Mouse (Mus musculus) frontal cortex, postnatal 25 days (tissue): ENCODE results near the gene Sycn.
"Not testable (repeated sequence)": the region's sequence is repeated elsewhere in the genome, so short reads cannot be mapped to it uniquely, and the experiment has no call there.

ENCODE experiments used
- DNase-seq, 2 experiments: peaks; one replicate each; pipeline ENCODE4 v3.0.0; 2022; ENCODE audit warnings: low spot score in 2 of 2

Gene Sycn

DNA sequence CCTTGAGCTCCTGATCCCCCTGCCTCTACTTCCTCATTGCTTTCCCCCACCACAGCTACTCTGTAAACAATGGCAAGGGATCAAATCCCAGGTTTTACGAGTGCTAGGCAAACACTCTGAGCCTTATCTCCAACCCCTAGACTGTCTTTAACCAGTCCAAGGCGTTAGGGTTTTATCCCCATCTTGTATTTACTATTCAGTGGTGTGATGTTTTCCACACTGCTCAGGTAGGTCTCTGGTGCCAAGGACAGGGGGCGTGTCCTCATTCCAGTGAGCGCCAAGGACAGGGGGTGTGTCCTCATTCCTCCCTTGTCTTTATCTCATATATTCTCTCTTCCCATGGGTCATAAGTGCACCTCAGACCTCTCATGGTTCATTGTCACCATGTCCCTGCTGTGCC lies at the start of gene Sycn:
Sycn (plus strand) TSS at position 360 of the 400 bp plus-strand sequence.
- DNase-seq, result no peak

DNA sequence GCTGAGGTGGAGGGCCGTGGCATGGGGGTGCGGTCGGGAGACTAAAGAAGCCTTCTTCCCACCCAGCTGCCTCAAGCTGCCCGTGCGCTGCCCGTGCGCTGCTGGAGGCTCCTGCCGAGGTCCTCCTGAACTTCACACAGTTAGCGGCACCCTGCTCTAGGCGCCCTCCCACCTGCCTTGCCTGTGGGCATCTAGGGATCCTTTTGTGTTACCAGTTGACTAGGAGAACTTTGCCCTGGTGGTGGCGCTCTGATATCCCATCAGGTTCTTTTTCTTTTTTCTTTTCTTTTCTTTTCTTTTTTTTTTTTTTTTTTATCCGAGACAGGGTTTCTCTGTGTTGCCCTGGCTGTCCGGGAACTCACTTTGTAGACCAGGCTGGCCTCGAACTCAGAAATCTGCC lies 49.8 kb upstream of the Sycn start:
- no peak for DNase-seq

DNA sequence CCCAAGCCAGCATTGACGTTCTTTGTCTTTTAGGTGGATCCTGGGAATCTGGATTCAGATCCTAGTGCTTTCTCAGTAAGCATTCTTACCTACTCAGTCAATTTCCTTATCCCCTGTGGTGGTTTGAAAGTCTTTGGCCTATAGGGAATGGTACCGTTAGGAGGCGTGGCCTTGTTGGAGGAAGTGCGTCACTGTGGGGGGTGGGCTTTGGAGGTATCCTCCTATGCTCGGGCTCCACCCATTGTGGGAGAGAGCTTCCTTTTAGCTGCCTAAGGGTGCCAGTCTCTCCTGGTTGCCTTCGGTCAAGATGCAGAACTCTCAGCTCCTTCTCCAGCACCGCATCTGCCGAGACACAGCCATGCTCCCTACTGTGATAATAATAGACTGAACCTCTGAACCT lies 48.4 kb upstream of the Sycn start:
- DNase-seq, result no peak

DNA sequence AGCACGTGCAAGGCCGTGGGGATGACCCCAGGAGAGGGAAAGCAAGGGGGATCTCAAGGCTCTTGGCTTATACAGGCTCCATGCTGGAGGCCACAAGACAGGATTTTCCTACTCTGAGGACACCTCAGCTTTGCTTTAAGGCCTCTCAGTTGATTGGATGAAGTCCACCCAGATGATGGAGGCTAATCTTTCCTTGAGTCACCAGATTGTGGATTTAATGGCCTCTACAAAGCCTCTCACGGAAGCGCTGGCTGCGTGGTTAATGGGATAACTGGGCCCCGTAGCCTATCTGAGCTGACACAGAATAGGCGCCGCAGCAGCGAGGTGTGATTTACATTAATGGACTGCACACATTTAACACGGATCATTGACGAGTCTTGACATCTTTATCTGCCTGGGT lies 45.3 kb upstream of the Sycn start:
- no peak for DNase-seq

DNA sequence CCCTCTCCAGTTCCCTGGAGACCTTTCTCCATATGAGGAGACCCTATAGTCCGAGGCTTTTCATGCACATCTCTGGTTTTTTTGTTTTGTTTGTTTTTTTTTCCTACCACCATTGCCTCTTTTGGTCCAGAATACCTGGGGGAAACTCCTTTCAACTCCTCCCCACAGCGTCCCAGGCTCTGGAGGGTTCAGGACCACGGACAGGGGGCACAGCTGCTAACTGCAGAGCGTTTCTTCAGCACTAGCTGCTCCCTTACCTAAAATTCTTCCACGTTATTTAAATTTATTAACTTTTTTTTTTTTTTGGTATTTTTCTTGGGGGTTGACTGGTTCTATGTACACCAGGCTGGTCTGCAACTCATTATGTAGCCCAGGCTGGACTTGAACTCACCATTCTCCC lies 35.1 kb upstream of the Sycn start:
- DNase-seq, result no peak

DNA sequence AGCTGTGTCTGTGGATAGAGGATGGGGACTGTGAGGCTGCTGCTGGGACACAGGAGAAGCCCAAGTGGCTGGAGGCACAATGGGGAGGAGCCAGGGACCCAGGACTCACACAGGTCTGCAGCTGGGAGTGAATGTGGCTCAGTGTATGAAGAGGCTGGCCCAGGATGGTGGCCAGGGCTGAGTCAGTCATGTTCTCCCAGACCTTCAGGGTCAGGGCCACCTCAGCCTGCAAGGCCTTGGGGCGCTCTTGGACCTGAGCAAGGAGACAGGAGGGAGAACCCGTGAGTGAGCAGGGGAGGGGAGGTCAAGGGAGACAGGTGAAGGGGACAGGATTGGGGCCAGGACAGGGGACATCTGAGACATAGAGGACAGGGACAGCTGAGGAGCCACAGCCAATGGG lies 31.6 kb upstream of the Sycn start:
- DNase-seq, result not testable (repeated sequence)

DNA sequence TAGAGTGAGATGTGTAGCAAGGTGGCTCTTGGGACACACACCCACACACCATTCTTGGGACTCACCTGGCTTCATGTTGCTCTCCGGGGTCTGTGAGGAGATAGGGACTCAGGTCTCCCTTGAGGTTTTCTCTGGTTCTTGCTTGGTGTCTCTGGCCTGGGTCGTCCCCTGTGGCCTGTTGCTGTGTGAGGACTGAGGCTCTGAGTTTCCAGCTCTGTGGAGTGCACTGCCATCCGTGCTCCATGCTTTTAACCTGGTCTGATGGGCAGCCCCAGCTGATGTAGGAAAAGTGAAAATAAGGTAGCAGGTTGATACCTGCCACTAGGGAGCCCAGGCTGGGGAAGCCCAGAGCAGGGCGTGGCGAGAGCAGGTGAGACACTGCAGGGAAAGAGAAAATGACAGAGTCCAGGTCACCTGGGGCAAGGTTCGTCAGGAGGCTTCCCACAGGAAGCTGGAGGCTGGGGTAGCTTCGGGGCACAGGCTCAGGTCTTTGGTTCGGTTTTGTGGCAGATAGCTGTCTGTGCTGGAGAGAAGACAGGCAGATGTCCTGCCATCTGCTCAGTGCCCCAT lies 30.2 kb upstream of the Sycn start, which contains the start of gene Ifnl2:
Ifnl2 (minus strand) TSS at position 51 of the 570 bp plus-strand sequence.
- not testable (repeated sequence) for DNase-seq

DNA sequence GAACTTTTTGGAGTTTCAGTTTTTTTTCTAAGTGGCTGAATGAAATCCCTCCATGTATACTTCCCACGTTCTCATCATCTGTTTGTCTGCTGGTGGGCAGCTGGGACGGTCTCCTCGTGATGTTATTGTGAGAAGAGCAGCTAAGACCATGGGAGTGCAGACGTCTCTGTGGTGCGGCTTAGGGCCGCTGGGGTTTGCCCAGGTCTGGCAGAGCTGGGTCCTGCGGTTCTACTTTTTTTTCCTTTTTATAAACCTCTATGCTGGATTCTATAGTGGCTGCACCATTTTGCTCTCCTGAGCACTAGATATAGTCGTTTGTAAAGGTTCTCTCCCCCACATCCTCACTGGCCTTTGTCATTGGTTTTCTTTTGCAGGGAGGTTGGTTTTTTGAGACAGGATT lies 29.2 kb upstream of the Sycn start:
- DNase-seq, result no peak

DNA sequence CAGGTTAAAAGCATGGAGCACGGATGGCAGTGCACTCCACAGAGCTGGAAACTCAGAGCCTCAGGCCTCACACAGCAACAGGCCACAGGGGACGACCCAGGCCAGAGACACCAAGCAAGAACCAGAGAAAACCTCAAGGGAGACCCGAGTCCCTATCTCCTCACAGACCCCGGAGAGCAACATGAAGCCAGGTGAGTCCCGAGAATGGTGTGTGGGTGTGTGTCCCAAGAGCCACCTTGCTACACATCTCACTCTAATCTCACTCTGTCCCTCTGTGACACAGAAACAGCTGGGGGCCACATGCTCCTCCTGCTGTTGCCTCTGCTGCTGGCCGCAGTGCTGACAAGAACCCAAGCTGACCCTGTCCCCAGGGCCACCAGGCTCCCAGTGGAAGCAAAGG lies 18.1 kb upstream of the Sycn start, which contains the start of gene Ifnl3:
Ifnl3 (plus strand) TSS at position 301 of the 400 bp plus-strand sequence.
- not testable (repeated sequence) for DNase-seq

DNA sequence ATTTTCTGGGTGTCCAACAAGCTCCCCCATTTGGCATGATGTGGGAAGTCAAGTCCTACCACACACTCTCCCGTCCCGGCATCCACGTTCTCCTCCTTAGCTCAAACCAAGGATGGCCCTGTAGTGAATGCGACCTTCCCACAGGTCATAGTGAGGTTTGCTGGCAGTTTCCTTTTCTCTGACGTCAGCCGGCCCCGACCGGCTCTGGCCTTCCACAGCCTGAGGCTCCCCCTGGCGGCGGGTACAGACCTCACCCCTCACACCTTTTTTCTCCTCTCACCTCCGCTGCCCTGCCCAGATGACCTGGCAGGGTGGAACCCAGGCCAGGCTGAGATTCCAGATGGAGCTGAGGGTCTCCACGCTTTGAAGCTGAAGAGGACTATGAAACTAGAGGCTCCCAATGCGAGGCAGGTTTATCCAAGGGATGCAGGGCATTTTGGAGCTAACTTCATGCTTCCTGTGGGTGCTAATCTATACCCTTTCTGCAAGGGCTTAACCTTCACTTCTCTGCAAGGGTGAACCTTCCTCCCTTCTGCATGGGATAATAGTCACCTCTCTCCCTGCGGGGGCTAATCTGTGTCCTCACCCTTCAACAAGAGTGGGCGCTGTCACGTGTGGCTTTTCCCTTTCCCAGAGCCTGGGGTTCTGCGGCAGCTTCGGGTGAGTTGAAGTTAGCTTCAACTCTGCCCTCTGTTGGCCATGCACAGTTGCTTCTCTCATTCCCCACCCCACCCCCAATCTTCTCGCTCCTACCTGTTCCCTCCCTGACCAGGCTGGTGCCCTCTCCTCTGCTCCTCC lies 12.6 kb upstream of the Sycn start:
- peak; percentile 28 to 53 for DNase-seq

DNA sequence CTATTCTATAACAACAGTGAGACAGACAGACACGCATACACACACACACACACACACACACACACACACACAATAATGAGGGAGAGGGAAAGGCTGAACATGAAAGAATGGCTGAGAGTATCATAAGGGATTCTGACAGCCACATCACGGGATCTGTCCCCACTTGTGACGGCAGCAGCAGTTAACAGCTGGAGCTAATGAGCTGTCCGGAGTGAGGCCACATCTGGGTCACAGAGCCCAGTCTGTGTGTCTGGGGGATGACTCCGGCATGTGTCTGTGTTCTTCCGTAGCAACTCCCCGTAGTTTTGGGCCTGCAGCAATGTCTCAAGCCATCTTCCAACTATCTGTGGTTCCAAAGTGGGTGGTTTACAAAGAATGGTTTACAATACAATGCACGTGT lies 8.7 kb upstream of the Sycn start:
- no peak for DNase-seq

DNA sequence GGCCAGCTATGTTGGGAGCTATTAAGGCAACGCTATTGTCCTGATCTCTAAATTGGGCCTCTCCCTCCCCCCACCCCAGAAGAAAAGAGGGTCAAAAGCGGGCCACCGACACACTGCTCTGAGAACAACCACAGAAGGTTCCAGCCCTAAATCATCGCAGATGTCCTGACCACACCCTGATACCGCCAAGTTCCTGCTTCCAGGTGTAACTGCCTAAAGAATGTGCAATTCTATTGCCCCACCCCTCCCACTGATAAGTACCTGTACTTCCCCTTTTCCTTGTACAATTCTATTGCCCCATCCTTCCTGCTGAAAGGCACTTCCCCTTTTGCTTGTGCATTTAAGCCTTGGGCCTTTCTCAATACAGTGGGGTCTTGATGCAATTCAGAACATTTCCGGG lies 1.8 kb upstream of the Sycn start:
- DNase-seq, result not testable (repeated sequence)

DNA sequence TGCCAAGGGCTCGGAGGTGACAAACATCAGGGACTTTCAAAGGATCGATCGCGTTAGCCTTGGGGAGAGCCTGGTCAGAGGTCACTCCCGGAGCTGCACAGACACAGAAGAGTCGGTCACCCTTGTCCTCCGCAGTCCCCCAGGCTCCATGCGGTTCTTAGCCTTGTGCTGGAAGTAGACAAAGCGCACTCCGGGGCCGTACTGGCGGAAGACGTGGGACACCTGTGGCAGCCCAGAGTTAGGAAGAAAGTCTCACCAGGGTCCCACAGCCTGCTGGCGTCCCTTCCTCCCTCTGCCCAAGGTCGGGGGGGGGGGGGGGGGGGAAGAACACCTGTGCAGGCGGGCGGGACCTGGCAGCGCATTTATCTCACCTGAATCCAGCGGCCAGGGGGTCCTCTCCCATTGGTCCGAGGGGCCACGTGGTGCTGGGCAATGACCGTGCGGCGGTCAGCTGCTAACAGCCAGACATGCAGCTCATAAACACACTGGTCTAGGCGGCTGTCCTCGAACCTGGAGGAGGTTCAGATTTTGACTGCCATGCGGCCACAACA lies 3.4 kb downstream of the Sycn start:
- no peak for DNase-seq

DNA sequence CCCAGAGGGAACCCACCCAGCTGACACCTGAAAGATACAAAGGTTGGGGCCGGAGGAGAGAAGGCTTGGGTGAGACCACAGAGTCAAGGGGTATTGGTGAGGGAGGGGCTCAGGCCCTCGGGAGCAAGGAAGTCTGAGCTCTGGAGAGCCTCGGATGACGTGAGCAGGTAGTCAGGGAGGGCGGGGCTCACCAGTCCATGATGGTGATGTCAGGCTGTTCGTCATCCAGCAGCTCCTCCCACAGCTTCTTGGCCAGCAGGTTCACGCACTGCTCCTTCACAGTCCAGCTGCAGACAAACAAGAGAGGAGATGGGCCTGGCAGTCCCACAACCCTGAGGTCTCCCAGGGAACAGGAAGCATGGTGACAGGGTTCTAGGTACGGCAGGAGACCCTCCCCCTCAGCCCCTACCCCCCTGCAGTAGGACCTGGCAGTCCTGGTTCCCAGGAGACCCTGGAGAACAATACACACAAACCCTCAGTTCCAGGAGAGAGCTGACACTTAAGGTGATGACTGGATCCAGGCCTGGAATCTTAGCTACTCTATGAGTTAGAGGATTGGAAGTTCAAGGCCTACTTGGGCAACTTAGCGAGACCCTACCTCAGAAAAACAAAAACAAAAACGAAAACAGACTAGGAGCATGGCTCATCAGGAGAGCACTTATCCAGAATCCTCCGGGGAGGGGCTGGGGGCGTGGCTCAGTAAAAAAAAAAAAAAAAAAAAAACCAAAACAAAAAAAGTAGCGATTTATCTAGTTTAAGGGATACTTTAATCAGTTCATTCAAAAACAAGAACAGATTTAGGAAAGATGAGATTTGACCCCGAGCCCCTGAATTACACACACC lies 4.6 kb downstream of the Sycn start:
- DNase-seq, result no peak

DNA sequence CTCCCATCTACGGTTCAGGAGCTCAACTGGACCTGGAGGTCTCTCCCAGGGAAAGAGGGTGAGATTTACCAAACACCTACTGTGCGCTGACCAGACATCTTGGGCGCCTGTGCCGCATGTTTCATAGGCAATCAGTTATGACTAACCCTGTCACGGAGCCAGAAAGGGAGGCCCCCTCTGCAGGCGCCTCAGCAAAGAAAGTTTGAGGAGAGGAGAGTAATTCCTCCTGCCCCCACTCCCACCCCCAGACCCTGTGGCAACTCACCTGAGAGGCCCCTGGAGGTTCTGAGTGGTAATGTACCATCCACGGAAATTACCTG lies 5.2 kb downstream of the Sycn start:
- no peak for DNase-seq

DNA sequence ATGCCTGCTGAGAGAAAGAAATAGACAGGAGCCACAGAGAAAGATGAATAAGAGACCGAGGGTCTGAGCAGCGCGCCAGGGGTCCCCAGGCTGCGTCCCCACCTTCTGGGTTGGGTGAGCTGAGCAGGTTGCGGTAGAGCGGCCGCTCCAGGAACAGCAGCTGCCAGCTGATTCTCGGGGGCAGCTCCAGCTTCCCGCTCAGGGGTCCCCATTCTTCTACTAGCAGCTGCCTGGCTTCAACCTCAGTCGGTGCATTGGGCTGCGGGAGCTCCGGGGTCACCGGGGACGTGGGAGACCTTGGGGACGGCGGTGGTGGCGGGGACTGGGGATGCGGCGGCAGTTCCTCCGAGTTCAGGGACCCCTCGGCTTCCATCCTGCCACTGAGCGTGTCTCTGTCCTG lies 6.0 kb downstream of the Sycn start:
- DNase-seq, result no peak

DNA sequence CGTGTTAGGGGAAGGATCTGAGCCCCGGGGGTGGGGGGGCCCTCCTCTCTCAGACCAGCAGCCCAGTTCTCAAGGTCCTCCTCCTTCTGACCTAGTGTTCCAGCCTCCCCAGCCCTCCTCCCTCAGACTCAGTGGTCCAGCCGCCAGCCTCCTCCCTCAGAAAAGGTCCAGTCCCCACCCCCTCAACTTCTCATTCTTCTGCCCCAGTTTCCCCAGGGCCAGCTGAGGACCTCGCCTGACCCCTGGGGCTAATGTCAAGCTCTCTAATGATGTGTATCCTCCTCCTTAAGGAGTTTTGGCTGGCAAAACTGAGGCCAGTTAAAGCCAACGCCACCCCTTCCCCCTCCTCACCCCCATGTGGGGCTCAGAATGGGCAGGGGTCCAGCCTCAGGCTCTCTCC lies 6.5 kb downstream of the Sycn start, which contains the start of gene Nccrp1:
Nccrp1 (minus strand) TSS at position 101 of the 400 bp plus-strand sequence.
- DNase-seq, result no peak

DNA sequence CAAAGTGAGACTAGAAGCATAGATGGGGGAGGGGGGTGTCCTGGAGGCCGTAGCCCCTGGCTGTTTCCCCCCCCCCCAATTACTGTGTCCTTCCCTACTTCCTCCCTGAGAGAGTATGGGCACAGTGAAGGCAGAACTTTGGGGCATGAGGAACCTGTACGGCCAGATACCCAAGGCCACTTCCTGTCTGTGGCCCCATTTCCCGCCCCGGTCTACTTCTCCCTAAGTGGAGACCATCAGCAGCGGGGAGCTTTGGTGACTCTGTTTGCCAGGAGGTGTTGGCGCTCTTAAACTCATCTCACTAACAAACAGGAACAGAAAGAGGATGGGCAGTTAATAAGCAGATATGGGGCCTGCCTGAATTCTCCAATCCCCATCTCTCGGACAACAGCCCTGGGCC lies 6.9 kb downstream of the Sycn start:
- no peak for DNase-seq

DNA sequence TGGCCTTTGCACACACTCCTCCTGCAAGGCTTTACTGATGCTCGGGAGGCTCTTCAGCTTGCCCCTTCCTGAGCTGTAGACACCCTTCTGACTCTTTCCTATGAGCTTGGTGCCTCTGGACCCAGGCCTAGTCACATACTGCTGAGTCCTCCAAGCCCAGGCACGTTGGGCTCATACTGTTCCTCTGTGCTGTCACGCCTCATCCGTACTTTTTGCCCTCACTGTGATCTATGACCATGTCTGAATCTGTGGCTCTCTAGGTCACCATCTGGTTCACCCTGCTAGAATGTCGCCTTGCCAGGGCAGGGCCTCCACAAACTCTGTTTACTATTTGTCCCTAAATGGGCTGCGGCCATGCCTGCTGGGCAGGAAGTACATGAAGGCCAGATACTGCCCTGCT lies 12.4 kb downstream of the Sycn start:
- DNase-seq, result no peak

DNA sequence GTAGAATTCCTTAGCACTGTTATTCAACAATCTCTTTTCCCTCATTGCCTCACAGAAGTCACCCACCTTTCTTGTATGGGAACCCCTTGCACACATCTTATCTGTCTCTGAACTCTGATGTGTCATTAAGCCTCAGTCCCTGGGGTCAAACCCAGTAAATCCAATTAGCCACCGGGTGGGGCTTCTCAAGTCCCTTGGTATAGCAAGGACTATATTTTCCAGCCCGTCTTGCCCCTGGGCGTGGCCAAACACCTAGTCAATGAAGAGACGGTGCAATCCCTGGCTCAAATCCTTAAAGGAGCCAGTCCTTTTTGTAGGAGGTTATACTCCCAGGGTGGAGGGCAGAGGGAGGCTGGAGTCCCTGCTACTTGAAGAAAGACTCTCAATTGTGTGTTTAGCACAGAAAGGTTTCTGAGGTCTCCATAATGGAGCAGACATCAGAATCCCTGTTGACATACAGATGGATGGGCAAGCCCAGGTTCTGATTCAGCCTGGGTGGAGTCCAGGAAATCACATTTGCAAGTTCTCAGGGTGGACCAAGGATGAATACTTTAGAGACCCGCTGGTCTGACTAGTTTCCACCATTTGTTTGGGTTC lies 15.4 kb downstream of the Sycn start:
- no peak for DNase-seq

DNA sequence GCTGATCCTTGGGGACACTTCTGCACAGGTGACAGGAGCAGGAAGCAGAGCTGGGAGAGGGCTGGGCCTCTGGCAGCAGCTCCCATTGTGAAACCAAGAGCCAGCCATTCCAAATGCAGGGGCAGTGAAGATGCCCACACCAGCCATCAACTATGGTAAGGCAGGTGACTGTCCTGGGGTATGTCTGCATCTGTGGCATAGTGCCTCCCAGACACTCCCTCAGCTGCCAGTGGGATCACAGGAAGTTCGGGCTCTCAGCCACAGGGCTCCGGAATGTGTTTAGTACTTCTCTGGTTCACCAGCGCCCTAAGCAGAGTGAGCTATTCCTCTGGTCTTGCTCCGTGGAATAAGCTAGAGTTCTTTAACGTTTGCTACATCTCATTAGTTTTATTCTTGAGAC lies 16.4 kb downstream of the Sycn start:
- DNase-seq, result no peak

DNA sequence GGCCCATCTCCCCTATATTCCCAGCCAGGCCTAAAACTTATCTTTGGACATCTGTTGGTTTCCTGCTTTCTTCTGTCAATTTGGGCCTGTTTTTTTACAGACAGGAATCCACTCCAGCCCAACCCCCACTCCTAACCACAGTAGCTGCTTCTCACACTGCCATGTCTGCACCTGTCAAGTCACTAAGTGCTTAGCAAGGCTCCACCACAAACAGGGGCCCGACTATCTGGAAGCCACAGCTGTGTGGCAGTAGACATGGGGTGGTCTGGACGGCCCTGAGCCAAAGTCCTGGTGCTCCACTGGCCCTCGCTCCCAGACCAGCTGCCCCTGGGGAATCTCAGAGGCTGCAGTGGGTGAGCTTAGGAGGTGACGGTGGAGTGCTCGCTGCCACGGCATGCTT lies 17.0 kb downstream of the Sycn start:
- no peak for DNase-seq
